Mouse (Mus musculus): Measurements from ENCODE around the gene Itga4.

Gene Itga4

GRCm38 (mm10) chr2:79267181-79267580 is 12.0 kb downstream of the Itga4 start:
- no peak for DNase-seq

DNA sequence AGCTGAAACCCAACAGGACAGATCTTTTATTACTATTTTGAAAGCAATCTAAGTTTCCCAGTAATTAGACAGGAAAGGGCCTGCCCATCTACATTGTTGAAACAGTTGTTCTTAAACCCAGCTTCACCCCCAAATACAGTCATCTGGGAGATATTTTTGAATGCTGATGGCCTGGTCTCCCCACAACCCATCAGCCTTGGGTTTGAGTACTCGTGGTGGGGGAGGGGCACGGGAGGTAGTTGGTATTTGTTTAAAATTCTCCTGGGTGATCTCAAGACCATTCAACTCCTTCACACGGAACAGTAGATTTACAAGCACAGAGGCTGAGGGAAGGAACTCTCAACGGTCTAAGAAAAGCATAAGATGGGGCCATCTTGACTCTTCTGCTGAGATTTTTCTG is 13.6 kb downstream of the Itga4 start:
- no peak for DNase-seq

DNA sequence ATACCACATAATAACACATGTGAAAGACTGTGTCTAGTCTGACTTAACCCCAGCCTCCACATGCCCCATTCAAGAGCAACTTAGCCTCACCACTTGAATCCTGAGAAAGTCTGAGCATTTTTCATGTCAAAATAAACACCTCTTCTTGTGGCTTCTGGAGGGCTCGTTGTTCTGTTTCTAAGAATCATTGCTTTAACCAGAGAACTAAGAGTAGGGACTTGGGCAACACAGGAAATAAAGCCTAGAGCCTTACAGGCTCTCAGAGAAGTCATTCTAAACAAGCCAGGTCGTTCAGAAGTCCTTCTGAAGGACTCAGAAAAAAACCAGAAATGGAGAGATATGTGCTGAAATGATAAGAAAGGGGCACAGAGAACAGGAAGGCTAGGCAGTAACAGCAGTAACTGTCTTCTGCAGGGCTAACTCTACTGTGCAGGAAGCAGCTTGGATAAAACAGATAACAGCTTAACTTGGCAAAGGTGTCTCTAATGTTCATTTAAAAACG is 14.9 kb downstream of the Itga4 start:
- DNase-seq: no peak

- no peak for DNase-seq
These were observed 16.6 kb downstream of the Itga4 start for GRCm38 (mm10) chr2:79271838-79272237.

- no peak for DNase-seq
These were observed 23.4 kb downstream of the Itga4 start for GRCm38 (mm10) chr2:79278581-79278980.

DNA sequence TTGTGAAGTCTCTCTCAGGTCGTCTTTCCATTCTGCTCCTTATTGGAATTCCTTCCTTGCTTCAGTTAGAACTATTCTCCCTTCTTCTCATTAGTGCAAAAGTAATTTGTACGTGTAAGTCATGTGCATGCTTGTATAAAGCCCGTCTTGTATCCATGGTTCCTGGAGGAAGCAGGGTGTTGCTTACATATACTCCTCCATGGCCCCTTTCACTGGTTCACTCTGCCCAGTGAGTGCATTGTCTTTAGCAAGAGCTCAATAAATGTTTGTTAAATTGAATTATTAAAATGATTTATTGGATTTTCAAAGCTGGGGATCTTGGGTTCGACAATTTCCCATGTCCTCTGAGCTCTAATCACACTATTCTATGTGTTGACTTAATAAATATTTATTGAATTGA is 29.0 kb downstream of the Itga4 start:
- no peak for DNase-seq

DNA sequence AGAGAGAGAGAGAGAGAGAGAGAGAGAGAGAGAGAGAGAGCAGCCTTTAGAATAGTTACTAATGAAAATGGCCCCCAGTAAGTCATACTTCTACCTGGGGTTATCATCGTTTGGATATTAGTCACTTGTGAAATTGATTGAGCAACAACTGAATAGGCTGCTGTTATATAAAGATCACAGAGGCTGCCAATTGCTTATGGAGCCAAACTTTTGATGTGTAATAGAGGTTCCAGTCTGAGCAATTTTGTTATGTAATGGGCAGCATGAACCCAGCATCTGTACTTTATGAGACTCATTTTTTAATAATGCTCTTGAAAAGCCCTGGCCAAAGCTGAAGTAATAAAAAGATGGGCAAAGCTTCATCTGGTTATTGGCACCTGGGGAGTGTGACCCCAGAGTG is 34.9 kb downstream of the Itga4 start:
- DNase-seq: no peak

- no peak for DNase-seq
These were observed 36.7 kb downstream of the Itga4 start for GRCm38 (mm10) chr2:79291922-79292321.

- DNase-seq: no peak
These were observed 37.2 kb downstream of the Itga4 start for GRCm38 (mm10) chr2:79292431-79292830.

GRCm38 (mm10) chr2:79302398-79302797 is 47.2 kb downstream of the Itga4 start:
- no peak for DNase-seq

GRCm38 (mm10) chr2:79307549-79307948 is 52.3 kb downstream of the Itga4 start:
- no peak for DNase-seq

DNA sequence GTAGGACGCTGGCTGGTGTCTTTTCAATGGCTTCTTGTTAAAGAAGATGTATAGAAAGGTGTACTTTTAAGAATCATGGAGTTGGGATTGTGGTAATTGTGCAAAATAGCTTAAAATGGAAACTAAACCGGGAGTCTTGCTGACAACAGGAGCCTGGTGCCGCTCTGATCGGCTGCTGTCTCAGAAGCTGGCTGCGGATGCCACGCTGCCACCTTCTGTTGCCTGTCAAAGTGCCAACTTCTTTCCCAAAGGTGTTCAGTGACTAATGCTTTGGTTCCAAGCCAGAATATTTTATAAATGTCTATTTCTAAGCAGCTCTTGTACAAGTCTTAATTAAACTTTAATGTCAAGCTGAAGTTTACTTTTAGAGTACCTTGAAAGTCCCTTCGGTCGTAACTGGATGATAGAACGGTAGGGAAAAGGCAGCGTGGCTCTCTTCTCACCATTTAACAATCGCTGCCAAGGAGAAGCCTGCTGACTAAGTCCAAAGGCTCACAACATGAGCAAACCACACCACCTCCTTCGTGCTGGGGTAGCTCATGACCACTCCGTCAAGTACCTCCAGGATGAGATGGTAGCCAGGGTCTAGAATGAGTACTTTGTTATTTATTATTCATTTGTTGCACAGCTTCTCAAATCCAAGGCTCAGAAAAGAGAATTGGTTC is 54.4 kb downstream of the Itga4 start:
- peak; percentile 64 for DNase-seq

DNA sequence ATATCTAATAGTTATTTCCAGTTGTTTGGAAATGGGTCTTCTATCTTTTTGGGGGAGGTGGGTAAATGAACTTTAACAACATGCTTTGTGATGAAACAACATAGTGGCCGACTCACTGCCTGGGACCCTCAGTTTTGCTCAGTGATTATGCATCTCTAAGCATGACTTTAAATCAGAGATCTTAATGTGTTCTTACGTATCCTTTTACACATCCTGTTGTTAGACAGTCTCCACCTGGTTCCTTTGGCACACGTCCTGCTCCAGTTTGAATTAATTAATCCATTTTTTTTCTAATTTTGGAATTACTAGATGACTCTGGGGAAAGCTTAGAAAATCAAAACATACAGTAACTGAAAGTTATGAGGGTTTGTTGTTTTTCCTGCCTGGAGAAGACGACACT is 57.3 kb downstream of the Itga4 start:
- no peak for DNase-seq

GRCm38 (mm10) chr2:79315108-79315507 is 59.9 kb downstream of the Itga4 start:
- no peak for DNase-seq

- no peak for DNase-seq
These were observed 61.1 kb downstream of the Itga4 start for GRCm38 (mm10) chr2:79316182-79316880.

DNA sequence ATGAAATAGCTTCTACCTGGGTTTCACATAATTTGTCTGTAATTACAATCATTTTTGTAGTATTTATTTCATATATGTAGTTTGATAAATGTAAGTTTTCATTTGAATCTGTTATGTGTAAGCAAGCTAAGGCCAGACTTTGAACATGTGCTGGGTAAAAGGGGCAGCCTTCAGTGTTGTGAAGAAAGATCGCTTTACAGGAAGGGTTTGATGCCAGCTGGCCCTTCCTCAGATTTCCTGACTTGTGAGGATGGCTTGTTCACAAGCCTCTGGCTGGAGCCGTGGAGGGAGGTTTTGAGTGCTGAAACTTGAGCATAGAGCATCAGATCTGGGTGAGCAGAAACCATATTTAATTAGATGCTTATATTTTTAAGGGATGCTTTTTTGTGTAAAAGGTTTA is 72.9 kb downstream of the Itga4 start:
- no peak for DNase-seq

DNA sequence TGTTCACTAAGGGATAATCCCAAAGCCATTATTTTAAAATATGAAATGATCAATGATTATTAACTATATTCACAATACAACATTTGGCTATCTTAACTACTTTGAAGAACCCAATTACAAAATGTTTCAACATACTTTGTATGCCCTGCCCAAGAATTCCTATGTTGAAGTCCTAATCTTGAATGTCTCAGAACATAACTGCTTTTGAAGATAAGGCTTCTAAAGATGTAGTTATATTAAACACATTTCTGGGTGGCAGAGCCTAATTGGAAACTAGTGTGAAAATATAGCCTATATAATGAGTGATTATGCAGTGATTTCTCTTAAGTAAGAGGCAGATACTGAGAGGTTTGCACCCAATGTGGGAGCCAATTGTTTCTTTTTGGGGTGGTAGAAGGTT is 79.4 kb downstream of the Itga4 start:
- DNase-seq: no peak

DNA sequence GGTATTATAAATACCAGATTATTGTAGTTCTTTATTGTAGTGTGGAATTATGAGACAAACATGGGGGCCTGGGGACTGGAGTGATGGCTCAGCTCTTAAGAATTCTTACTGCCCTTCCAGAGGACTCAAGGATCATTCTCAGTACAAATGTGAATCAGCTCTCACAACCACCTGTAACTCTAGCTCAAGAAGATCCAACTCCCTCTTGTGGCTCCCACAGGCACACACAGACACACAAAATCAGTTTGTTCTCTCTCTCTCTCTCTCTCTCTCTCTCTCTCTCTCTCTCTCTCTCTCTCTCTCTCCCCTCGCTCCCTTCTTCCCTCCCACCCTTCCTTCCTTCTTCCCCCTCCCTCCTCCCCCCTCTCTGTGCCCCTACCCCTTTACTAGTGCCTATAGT is 80.9 kb downstream of the Itga4 start:
- DNase-seq: no peak

DNA sequence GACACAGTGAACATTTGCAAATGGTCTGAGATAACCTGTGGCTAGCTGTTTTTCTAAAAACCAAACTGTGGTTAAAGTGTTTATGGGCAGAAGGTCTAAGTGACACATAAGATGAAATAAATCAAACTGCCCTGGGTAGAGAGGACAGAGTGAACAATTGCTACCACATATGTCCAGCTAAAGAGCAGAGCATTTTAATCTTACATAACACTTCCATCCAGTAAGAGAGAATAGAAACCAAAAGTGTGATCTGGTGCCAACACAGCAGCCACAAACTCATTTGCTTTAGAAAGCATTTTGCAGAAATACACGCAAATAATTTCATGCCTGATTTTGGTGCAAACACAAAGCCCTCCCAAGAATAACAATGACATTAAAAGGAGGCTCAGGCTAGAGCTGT is 83.8 kb downstream of the Itga4 start:
- DNase-seq: no peak

GRCm38 (mm10) chr2:79343115-79343514 is 87.9 kb downstream of the Itga4 start:
- DNase-seq: no peak

GRCm38 (mm10) chr2:79351179-79352099 is 96.2 kb downstream of the Itga4 start:
- no peak for DNase-seq

DNA sequence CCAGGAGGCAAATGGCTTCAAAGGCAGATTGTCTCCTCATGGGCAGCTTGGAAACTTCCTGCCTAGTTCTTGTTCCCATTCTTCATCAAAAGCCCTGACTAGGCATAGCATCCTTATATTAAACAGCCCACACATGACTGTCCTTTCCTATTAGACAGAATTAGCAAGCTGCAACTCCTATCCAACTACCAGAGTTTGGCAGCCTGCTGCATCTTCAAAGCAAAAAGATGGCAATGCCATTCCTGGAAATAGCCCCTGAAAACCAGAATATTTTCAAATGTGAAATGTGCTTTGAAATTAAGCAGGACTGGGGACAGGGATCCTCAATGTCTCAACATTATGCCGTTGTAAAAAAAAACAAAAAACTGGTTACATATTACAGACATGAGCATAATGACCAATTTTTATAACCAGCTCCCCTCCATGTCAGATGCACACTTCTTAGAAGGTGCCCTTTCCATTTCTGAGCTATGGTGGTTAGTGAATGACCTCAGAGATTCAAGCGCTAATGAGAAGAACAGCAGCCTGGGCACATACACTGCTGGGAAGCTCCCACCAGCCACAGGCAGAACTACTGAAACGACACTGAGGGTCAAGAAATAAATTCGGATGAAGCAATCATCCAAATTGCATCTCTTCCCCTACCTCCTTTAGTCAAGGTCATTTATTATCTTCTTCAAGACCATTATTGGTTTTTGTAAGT is 97.0 kb downstream of the Itga4 start:
- DNase-seq: no peak

- no peak for DNase-seq
These were observed 99.5 kb downstream of the Itga4 start for GRCm38 (mm10) chr2:79354773-79355172.
